Mouse (Mus musculus): ENCODE measurements around the gene A930017K11Rik. TPM values are rescaled to one million over a fixed set of nuclear protein-coding genes. Genes with fewer than 3 reads are reported as not detected.

The A930017K11Rik gene
- total RNA-seq, 4 experiments from 2014 or later = 0.63 to 1.8 (median 1.4) TPM

DNA sequence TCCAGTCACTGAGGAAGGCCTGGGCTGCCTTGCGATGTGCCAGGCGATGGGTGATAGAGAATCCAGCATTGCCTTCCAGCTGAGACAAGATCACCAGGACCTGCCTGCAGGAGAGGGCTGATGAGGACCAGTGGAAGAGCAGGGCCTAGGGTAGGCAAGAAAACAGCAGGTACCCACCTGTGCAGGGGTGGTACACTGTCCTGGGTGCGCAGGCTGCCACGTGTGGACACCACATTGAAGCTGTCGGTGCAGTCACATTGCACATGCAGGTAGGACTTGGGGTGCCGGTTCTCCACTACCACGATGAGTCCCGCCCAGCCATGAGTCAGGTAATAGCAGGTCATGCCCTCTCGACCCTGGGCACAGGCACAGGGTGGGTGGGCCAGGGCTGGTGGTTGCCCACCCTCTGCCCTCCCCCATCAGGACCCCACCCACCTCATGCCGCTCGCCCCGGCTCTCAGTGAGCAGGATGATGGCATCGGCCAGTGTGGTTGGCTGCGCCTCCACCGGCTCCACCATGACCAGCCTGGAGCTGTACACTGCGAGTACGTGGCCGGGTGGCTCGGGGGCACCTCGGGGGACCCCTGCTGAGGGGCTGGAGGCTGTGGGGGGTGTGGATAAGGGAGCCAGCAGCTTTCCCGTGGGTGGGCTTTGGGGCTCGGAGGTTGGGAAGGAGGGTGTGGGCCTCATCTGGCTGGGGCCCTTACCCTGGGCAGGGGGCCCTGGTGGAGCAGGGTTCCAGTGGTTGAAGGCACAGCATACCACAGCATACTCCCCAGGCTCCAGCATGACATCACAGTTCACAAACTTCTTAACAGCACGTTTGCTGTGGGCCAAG is 7.5 kb upstream of the A930017K11Rik start:
- no peak for DNase-seq (ENCODE audit: low spot score in 2 of 2)

DNA sequence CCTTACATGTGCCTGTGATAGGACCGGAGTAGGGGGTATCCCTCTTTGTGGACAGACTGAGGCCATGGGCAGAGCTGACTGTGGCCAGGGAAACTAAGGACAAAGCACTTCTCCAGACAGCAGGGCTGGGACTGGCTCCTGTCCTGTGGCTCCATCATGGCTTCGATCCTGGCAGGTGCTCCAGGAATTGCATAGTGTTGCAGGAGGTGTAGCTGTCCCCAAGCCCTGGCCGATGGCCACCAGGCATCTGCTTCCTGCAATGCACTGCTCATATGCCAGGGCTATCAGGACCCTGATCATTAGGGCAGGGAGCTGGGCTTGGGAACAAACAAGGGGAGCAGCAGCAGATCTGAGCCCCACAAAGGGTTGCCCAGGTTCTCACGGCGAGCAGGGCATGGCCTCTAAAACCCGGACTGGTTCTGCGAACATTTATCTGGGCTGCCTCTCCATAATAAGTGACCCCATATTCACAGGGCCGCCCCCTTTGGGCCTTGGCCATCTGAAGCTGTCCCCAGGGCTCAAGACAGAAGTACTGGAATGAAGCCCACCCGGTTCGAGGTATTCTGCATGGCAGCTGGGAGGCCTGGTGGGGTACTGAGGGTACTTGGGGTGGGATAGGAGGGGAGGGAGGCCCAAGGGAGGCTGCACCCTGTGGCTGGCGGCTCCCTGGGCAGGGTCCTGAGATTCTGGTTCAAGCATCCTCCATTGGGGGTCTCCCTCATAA is 6.6 kb upstream of the A930017K11Rik start:
- no peak for DNase-seq (ENCODE audit: low spot score in 2 of 2)

DNA sequence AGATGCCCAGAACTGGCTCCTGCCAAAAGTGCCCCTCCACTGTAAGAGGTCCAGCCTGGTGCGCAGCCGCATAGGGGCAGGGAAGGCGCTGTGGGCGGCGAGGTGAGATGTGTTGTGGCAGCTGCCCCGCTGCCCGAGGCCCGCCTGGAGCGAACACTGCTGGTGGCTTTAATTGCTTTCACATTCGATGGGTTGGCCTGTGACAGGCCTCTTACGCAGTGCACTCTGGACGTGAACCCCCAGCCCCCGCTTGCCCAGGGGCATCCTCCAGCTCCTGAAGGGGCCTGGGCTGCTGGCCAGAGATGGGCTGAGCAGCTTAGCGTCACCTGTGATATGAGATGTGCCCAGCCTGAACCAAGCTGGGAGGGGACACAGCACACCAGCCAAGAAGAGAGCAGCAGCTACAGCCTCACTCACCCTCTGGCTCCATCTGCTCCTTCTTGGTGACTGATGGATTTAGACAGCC is 5.3 kb upstream of the A930017K11Rik start:
- no peak for DNase-seq (ENCODE audit: low spot score in 2 of 2)

DNA sequence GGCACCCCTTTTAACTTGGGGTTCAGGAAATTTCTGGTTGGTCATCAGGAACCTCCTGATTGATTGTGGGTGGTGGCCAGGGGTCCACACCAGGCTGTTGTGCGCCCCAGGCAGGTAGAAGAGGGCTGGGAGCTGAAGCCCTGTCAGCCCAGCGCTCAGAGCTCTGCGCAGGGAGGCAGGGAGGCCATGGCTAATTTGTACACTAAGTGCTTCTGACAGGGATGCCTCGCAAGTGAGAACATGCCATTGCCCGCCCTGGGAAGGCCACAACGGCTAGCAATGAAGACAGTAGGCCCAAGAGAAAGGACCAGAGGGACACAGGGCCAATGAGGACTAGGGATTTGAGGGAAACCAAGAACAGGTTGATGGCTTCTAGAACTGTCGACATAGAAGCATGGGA is 4.3 kb upstream of the A930017K11Rik start:
- no peak for DNase-seq (ENCODE audit: low spot score in 2 of 2)

DNA sequence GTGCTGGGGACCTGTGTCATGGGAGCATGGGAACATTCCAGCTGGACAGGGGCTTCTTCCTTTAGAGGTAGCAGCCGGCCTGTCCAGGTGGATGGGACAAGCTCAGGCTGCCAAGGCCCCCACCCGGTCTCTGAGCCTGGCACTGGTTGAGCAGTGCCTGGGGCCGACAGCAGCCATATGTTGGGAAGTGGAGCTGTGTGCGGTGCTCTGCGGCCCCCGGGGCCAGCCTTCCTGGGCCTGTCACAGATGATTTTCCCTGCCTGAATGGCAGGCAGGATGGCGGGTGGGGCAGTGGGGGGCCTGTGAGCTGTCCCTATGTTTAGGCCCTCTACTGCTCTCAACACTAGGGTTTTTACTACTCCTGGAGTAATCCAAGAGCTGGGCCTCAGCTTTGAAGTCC is 3.8 kb upstream of the A930017K11Rik start:
- no peak for DNase-seq (ENCODE audit: low spot score in 2 of 2)

DNA sequence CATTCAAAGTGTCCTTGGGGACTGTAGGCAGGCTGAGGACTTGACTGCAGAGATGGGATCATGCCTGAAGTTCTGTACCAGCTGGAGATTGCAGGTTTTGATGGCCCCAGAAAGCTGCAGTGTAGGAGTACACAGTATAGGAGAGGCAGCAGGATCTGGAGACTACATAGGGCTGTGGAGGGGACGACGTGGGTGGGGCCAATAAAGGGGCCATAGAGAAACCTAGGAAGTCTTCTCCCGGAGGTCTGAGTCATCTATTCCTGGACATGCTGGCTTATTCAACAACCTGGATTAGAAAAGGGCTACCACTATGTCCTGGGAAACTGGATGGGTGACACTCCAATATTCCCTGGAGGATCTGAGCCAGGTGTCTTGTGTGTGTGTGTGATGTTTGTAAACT is 3.4 kb upstream of the A930017K11Rik start:
- DNase-seq (ENCODE audit: low spot score in 2 of 2) = no peak

DNA sequence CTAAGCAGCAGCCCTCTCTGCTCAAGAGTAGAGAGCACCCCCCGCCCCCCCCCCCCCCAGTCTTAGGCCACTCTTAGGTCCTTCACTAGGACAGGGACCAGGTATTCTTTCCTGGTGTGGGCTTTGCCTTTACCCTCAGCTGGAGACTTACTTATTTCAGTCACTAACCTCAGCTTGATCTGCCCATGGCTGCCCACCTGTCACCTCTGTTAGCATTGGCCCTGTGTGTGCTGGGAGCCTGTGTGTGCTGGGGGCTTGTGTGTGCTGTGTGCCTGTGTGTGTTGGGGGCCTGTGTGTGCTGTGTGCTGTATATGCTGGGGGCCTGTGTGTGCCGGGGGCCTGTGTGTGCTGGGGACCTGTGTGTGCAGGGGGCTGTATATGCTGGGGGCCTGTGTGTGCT is 2.3 kb upstream of the A930017K11Rik start:
- no peak for DNase-seq (ENCODE audit: low spot score in 2 of 2)

DNA sequence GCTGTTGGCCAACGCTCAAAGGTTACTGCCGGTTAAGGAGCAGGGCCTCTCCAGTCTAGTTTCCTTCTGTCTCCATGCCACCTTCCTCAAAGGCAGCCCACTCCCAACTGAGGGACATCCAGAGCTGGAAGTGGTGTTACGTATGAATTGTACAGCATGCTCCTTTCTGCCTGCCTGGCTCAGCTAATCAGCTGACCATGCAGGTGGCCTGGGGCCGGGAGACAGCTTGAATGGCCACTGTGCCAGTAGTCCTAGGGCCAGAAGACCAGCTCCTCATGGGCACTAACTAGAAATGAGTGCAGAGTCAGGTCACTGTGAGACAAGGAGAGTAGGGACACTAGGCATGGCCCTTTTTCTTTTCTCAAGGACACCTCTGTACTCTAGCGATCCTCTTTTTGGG is 796 bp upstream of the A930017K11Rik start:
- no peak for DNase-seq (ENCODE audit: low spot score in 2 of 2)

DNA sequence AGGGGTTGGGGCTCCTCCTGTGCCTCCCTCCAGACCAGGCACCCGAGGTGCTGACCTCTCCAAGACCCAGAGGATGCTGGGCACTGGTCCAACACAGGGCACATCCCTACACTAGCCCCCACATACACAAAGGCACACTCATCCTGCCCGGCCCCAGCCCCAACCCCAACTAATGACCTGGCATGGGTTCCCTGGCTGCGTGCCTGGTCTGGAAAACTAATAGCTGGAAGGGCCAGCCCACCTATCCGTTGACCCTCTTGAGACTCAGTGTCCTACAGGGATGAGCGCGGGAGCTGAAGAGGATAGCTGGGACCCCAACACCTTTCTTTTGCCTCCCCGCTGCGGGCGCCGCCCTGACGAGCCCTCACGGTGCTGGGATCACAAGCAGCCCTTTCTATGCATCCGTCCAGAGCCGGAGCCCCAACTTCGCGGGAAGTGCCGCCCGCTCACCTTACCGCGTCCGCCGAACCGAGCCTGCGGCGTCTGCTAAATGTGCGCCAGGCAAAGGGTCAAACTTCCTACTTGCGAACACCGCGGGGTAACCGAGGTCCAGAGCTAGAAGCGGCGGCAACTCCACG is 1.1 kb downstream of the A930017K11Rik start:
- DNase-seq (ENCODE audit: low spot score in 2 of 2) = no peak

DNA sequence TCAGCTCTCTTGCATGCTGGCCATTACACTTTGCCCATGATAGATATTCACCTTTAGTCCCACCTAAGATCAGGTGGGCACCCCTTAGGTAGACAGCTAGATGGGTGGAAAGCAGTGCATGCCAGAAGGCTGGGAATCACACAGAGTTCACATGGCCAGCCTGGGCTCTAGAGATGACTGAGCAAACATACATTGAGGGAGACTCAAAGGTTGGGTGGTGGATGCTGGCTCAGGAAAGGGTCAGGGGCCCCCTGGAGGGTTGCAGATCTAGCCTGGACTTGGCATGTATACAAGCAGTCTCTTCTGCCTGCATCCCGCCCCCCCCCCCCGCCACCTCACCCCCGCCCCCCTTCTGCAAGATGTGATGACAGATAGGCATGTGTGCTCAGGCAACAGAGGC is 1.7 kb downstream of the A930017K11Rik start:
- DNase-seq (ENCODE audit: low spot score in 2 of 2) = no peak

DNA sequence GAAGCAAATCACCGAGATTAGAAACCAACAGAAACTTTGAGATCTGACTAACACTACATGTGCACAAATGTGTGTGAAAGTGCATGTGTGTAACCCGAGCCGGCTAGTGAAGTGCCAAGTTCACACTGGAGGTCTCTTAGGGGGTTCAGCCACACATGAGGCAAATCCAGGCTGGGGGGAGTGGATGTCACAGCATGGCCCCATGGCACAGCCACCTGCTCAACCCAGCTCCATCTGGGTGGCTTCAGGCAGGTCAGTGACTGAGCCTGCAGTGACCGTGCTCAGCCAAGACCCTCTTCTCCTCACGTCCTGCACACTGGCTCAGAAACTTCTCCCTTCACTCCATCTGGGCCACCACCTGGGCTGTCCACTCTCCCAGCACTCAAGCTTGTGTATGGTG is 2.4 kb downstream of the A930017K11Rik start:
- DNase-seq (ENCODE audit: low spot score in 2 of 2) = no peak

DNA sequence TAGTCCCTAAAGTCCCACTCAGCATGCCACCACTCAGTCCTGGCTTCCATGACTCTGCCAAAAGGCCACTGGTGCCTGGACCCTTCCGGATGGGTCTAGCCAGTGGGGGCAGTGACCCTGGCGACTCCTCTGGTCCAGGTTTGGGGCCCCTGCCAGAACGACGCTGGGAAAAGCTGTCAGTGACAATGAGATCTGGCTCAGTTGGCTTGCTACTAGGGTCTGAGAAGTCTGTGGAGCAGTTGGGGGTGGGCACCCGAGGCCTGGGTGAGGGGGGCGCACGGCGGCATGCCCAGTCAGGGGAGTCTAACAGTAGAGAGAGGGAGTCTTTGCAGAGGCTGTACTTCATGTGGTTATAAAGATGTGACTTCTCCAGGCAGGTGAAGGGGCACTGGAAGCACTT is 4.3 kb downstream of the A930017K11Rik start:
- DNase-seq (ENCODE audit: low spot score in 2 of 2) = no peak

DNA sequence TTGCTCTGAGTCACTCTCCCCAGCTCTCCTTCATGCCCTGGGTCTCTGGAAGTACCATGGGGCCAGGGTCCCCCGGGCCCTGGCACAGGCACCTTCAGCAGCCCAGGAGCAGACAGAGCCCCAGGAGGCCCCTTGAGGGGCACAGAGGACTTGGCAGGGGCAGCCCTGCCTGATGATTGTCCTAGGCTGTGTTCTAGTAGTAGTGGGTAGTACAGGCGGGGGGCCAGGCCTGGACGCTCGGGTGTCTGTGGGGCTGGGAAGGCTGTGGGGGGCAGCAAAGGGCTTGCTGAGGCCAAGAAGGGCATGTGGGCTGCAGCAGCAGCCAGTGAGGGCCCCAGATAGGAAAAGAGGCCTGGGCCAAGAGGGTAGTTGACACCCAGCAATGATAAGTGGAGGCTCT is 4.8 kb downstream of the A930017K11Rik start:
- no peak for DNase-seq (ENCODE audit: low spot score in 2 of 2)

DNA sequence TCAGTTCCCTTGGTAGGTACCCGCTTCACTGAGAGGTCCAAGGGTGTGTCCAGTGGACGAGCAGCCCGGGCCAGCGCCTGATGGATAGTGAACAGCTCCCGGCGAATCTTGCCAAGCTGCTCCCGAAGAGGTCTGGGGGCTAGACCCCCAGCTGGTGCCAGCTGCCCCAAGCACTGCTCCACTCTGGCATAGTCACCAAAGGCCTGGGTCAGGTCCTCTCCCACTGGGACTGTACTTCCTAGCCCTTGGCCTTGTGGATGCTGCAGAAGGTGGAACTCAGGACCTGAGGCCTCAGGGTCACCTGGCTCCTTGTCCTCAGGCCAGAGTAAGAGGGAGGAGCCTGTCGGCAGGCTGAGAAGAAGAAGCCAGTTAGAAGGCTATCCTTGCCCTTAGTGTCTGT is 5.5 kb downstream of the A930017K11Rik start:
- no peak for DNase-seq (ENCODE audit: low spot score in 2 of 2)

DNA sequence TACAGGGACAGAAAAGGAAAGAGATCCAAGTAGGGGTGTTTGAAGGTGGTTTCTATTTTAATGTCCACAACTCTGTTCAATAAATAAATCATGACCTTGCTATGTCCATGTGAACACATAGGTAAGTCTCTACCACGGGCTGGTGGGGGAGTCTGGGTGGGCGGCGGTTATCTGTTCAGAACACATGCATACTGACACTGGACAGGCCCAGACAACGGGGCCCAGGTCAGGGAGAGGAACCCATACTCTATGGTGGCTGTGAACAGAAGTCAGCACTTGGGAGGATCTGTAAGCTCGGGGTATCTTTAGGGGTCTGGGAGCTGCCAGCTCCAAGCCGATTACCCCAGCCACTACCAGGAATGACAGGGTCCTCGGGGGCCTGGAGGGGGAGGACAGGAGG is 6.0 kb downstream of the A930017K11Rik start:
- no peak for DNase-seq (ENCODE audit: low spot score in 2 of 2)

DNA sequence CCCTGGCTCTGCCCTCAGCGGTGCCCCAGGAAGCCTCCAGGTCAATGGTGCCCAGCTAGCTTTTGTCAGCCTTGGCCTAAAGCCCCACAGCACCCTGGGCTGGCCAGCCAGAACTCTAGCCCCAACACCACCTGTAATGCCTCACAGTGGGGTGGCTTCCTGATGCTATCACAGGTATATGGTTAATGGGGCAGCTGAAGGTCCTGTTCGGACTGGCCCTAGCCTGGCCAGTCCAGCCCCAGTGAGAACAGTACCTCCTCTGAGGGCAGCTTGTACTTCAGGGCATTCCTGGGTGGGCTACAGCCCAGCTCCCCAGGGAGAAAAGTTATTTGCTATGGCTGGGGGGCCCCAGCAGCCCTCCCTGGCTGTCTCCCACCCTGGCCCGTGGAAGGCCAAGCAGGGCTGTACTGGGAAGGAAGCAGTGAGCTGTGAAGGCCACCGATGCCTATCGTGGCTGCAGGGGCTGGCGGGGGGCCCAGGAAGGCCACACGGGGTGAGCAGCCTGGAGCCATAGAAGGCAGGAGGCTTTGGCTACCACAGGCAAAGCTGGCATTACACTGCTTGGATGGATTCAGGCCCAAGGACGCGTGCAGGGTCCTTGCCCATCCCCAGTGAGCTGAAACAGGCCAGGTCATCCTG is 6.7 kb downstream of the A930017K11Rik start:
- DNase-seq (ENCODE audit: low spot score in 2 of 2) = no peak

DNA sequence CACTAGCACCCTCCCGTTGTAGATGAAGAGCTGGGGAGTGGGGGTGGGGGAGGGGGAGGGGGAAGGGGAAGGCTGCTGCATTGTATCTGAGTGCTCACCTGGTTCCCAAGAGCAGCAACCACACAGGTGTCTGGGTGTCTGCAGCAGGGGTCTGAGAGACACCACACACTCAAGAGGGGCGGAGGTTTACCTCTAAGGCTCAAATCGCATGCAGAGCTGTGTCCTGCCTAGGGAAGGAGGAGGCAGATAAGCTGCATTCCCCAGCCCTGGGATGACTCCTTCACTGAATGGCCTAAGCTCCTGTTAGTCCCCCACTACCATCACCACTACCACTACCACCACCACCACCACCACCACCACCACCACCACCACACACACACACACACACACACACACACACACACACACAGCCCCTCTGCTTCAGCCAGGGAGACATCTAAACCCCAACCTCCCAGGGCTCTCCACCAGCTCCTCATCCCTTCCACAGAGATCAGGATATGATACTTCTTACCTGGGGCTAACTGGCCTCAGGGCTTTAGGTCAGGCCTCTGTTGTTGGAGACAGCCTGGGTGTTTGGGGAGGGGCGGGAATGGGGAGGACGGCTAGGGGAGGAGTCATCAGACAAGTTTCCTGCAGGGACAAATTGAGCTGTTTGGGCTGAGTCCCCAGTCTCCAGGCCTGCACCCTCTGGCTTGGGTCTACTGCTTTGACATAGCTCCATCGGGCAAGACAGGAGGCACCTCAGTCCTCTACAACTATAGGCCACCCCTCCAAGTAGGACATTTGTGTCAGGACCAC is 7.8 kb downstream of the A930017K11Rik start, which contains the start of the genes Pigq and Nhlrc4:
Pigq (minus strand) TSS at position 571 of the 798 bp plus-strand sequence.
Nhlrc4 (minus strand) TSS at position 596 of the 798 bp plus-strand sequence.
- no peak for DNase-seq (ENCODE audit: low spot score in 2 of 2)

DNA sequence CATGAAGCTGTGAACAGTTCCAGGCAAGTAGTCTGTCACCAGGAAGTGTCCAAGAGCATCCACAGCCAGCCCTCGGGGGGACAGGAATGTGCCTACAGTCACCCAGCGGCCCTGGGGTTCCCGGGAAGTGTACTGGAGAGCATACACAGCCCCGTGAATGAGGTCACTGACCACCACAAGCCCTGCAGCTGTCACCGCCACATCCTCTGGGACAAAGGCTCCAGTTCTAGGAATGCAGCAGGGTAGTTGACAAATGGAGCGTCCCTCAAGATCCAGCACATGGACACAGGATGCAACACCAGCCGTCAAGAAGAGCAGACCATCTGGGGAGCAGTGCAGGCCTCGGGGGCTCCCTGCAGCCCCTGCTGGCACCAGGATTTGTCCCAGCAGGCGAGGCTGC is 8.6 kb downstream of the A930017K11Rik start:
- DNase-seq (ENCODE audit: low spot score in 2 of 2) = no peak

DNA sequence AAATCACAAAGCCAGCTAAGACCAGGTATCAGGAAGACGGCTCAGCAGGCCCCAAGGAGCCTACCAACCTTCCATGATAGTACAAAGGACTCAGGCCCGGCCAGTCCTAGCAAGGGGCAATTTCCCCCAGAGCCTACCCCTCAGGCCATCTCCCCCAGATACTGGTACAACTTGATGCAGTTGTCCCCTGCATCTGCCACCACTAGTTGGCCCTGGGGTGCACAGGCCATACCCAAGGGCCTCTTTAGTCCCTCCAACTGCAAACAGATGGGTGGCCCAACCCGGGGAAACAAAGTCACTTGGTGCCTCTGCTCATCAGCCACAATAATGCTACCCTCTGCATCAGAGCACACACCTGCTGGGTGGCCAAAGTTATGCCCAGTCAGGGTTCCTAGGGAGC is 9.1 kb downstream of the A930017K11Rik start:
- no peak for DNase-seq (ENCODE audit: low spot score in 2 of 2)

DNA sequence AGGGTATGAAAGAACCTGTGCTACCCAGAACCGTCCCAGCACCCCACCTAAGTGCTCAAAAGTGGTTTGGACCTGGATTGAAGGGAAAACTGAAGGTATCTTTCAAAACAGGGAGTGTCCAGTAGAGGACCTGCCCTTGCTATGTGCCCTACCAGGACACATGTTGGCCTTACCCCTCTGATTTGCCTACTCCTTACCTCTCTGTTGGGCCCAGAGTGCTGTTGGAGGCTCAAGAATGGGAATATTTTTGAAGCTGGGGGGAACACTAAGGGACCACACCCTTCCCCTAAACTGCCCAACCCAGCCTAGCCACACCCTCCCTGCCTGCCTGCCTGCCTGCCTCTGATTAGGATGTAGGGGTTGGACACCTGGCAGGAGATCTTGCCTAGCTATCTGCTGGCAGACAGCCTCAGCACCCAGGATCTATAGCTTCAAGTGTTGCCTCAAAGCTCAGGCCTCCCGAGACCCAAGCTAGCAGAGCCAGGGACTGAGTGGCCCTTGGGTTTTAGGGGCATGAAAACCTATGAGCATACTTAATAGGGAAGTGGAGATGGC is 9.7 kb downstream of the A930017K11Rik start:
- no peak for DNase-seq (ENCODE audit: low spot score in 2 of 2)

All from left cerebral cortex, adult 8-10 months (tissue).